11 mouse cellular contexts compared by ENCODE assay signal in genomic region chr19:4170723-4171392, GRCm38 (mm10). TPM values are rescaled to one million over a fixed set of nuclear protein-coding genes. Genes with fewer than 3 reads are reported as not detected.
DNase-seq lines count a peak whose midpoint lies in the region; ATAC-seq and TF ChIP-seq lines count a peak whose summit lies in the region.
"Had no signal": no experiment of that assay in that cellular context is flagged by ENCODE, and none has a peak within 500 bp of the region (broad histone marks: within the 10 kb centered on the region; RNA-seq: fewer than 3 reads in every experiment).

No protein-coding gene starts in this region.

- intact Hi-C loops in heart, postnatal 25 days (cut with DNase I): no loop called here

- TF ChIP-seq CTCF in heart, postnatal 0 days (IDR thresholded peaks at IDR 0.05; ENCODE audit: low read depth): no peak

- no peak overlapping the region; the same call in 1 of the 2 replicates for H3K4me3 ChIP-seq in heart, postnatal 0 days (ENCODE audit: low read depth, low read length)
- no peak overlapping the region for H3K4me3 ChIP-seq in midbrain, embryonic 10.5 days
- H3K4me3 ChIP-seq in midbrain, embryonic 16.5 days (ENCODE audit: low read depth, low read length): no peak overlapping the region
- no peak overlapping the region for H3K4me3 ChIP-seq in limb, embryonic 12.5 days (replicated peaks)

- H3K27ac ChIP-seq in heart, postnatal 0 days (ENCODE audit: low read depth): peak overlapping the region; percentile 92
- H3K27ac ChIP-seq in midbrain, embryonic 10.5 days (replicated peaks): peak overlapping the region; percentile 94
- no peak overlapping the region for H3K27ac ChIP-seq in midbrain, embryonic 16.5 days (ENCODE audit: low read length)
- no peak overlapping the region for H3K27ac ChIP-seq in limb, embryonic 12.5 days
- H3K27ac ChIP-seq: intestine, embryonic 15.5 days had no signal

- peak overlapping the region; percentile 68; the same call in 1 of the 2 replicates for H3K9ac ChIP-seq in heart, postnatal 0 days (replicated peaks; ENCODE audit: low read depth, low read length)
- H3K9ac ChIP-seq in midbrain, embryonic 16.5 days (ENCODE audit: low read depth, low read length): no peak overlapping the region
- H3K9ac ChIP-seq in limb, embryonic 12.5 days (replicated peaks): peak overlapping the region; percentile 6; the same call in 1 of the 2 replicates

- H3K9me3 ChIP-seq in heart, postnatal 0 days (replicated peaks; ENCODE audit: control insufficient read depth, low read length): no peaks in the 10 kb centered on the region
- H3K9me3 ChIP-seq in midbrain, embryonic 10.5 days (replicated peaks): no peaks in the 10 kb centered on the region
- H3K9me3 ChIP-seq in midbrain, embryonic 16.5 days (replicated peaks; ENCODE audit: control insufficient read depth, low read length, poor library complexity, severe bottlenecking): no peaks in the 10 kb centered on the region
- no peaks in the 10 kb centered on the region for H3K9me3 ChIP-seq in limb, embryonic 12.5 days
- H3K9me3 ChIP-seq: intestine, embryonic 15.5 days had no signal

- no peak for ATAC-seq in heart, postnatal 0 days (ENCODE audit: insufficient read depth, low read depth)
- no peak for ATAC-seq in midbrain, embryonic 16.5 days
- ATAC-seq in limb, embryonic 12.5 days (ENCODE audit: insufficient number of reproducible peaks, insufficient read depth, low FRiP score, low TSS enrichment, low read depth): no peak
- ATAC-seq: intestine, embryonic 15.5 days had no signal

- DNase-seq in cerebellum, adult 9-11 months: peak; percentile 50
- no peak for DNase-seq in cerebellum, postnatal 4 days (ENCODE audit: low spot score in 2 of 2)
- no peak for DNase-seq in heart, postnatal 0 days (ENCODE audit: low spot score)
- no peak for DNase-seq in heart, postnatal 25 days (ENCODE audit: low spot score)
- DNase-seq in midbrain, embryonic 10.5 days (ENCODE audit: low spot score): no peak
- DNase-seq in testis, postnatal 10 days (ENCODE audit: low spot score): no peak
- DNase-seq: retina, postnatal 1 day; thymus, postnatal 4 days had no signal

- no peak for TF ChIP-seq EP300 in heart, postnatal 0 days (IDR thresholded peaks at IDR 0.05; ENCODE audit: low read depth)

- H3K27me3 ChIP-seq in heart, postnatal 0 days (ENCODE audit: control insufficient read depth, insufficient read depth, low read length): no peaks in the 10 kb centered on the region
- H3K27me3 ChIP-seq in midbrain, embryonic 10.5 days (ENCODE audit: low read depth, poor library complexity, severe bottlenecking): peaks cover 21% of the 10 kb centered on the region
- H3K27me3 ChIP-seq in midbrain, embryonic 16.5 days (ENCODE audit: control insufficient read depth, insufficient read depth, low read depth, low read length): no peaks in the 10 kb centered on the region
- H3K27me3 ChIP-seq in limb, embryonic 12.5 days: peaks cover 6% of the 10 kb centered on the region; the same call in 1 of the 2 replicates
- H3K27me3 ChIP-seq: intestine, embryonic 15.5 days had no signal

- peak overlapping the region; percentile 38 for H3K4me2 ChIP-seq in heart, postnatal 0 days (ENCODE audit: low read depth, low read length)
- H3K4me2 ChIP-seq in midbrain, embryonic 16.5 days (ENCODE audit: low read length): no peak overlapping the region
- no peak overlapping the region for H3K4me2 ChIP-seq in limb, embryonic 12.5 days

- H3K36me3 ChIP-seq in heart, postnatal 0 days (replicated peaks; ENCODE audit: control insufficient read depth, insufficient read depth, low read length): 0 out of 2 replicates have a peak, but pooled peaks cover 3% of the 10 kb centered on the region
- no peaks in the 10 kb centered on the region for H3K36me3 ChIP-seq in midbrain, embryonic 10.5 days
- H3K36me3 ChIP-seq in midbrain, embryonic 16.5 days (ENCODE audit: control insufficient read depth, insufficient read depth, low read length): no peaks in the 10 kb centered on the region
- H3K36me3 ChIP-seq in limb, embryonic 12.5 days: no peaks in the 10 kb centered on the region
- H3K36me3 ChIP-seq: intestine, embryonic 15.5 days had no signal

- 89% methylated on average over 10 of the region's 10 CpGs for WGBS in heart, postnatal 0 days
- WGBS in midbrain, embryonic 10.5 days: 91% methylated on average over 10 of the region's 10 CpGs
- 90% methylated on average over 10 of the region's 10 CpGs for WGBS in midbrain, embryonic 16.5 days
- 83% methylated on average over 10 of the region's 10 CpGs for WGBS in limb, embryonic 12.5 days

- H3K4me1 ChIP-seq in heart, postnatal 0 days (ENCODE audit: control insufficient read depth, insufficient read depth): peaks cover 47% of the 10 kb centered on the region
- peaks cover 33% of the 10 kb centered on the region for H3K4me1 ChIP-seq in midbrain, embryonic 10.5 days
- peaks cover 15% of the 10 kb centered on the region for H3K4me1 ChIP-seq in midbrain, embryonic 16.5 days (ENCODE audit: control insufficient read depth, insufficient read depth, low read length)
- H3K4me1 ChIP-seq in limb, embryonic 12.5 days (replicated peaks): peaks cover 26% of the 10 kb centered on the region

RNA-seq across cellular contexts. Expression of gene Carns1, which starts 4.4 kb away (rescaled TPM):
- 40.3 and 119 TPM in 2 replicates for total RNA-seq in heart, postnatal 0 days (2014; rRNA removed; ENCODE audit: low replicate concordance)
- polyA plus RNA-seq in heart, postnatal 0 days (2015; fragmentation: Nextera tagmentation; extraction: Ambion mirVana): 20.6 and 23.8 TPM in 2 replicates
- total RNA-seq in heart, postnatal 25 days (2021): 10 to 100 TPM; 33.5 to 34.1 TPM
- polyA plus RNA-seq in midbrain, embryonic 10.5 days (2016; fragmentation: Nextera tagmentation; extraction: Ambion mirVana): 2.8 and 4.1 TPM in 2 replicates
- 5.2 and 6.7 TPM in 2 replicates for polyA plus RNA-seq in midbrain, embryonic 16.5 days (2015; fragmentation: Nextera tagmentation; extraction: Ambion mirVana)
- polyA plus RNA-seq in limb, embryonic 12.5 days (2016; fragmentation: Nextera tagmentation; extraction: Ambion mirVana): 2.3 and 3.1 TPM in 2 replicates

RNA-seq across cellular contexts. Expression of gene Rps6kb2, which starts 7.7 kb away (rescaled TPM):
- 34.2 and 62.0 TPM in 2 replicates for total RNA-seq in heart, postnatal 0 days (2014; rRNA removed; ENCODE audit: low replicate concordance)
- 32.9 and 35.2 TPM in 2 replicates for polyA plus RNA-seq in heart, postnatal 0 days (2015; fragmentation: Nextera tagmentation; extraction: Ambion mirVana)
- 10 to 100 TPM; 16.5 to 16.8 TPM for total RNA-seq in heart, postnatal 25 days (2021)
- polyA plus RNA-seq in midbrain, embryonic 10.5 days (2016; fragmentation: Nextera tagmentation; extraction: Ambion mirVana): 58.8 and 71.4 TPM in 2 replicates
- polyA plus RNA-seq in midbrain, embryonic 16.5 days (2015; fragmentation: Nextera tagmentation; extraction: Ambion mirVana): 52.7 and 58.0 TPM in 2 replicates
- polyA plus RNA-seq in limb, embryonic 12.5 days (2016; fragmentation: Nextera tagmentation; extraction: Ambion mirVana): 63.3 and 69.4 TPM in 2 replicates

RNA-seq across cellular contexts. Expression of gene Ptprcap, which starts 17.5 kb away (rescaled TPM):
- 13.5 TPM in 1 of 2 replicates, not detected in the other for total RNA-seq in heart, postnatal 0 days (2014; rRNA removed; ENCODE audit: low replicate concordance)
- 0.46 and 1.1 TPM in 2 replicates for polyA plus RNA-seq in heart, postnatal 0 days (2015; fragmentation: Nextera tagmentation; extraction: Ambion mirVana)
- 1 to 10 TPM in 1 of 2 experiments, under 1 TPM in 1; 0.94 to 1.5 TPM for total RNA-seq in heart, postnatal 25 days (2021)
- polyA plus RNA-seq in midbrain, embryonic 10.5 days (2016; fragmentation: Nextera tagmentation; extraction: Ambion mirVana): 0.67 TPM in 1 of 2 replicates, not detected in the other
- polyA plus RNA-seq in midbrain, embryonic 16.5 days (2015; fragmentation: Nextera tagmentation; extraction: Ambion mirVana): 0.28 TPM in 1 of 2 replicates, not detected in the other
- 1.3 and 1.4 TPM in 2 replicates for polyA plus RNA-seq in limb, embryonic 12.5 days (2016; fragmentation: Nextera tagmentation; extraction: Ambion mirVana)

RNA-seq across cellular contexts. Expression of gene Tbc1d10c, which starts 20.2 kb away (rescaled TPM):
- total RNA-seq in heart, postnatal 0 days (2014; rRNA removed; ENCODE audit: low replicate concordance): 5.2 TPM in 1 of 2 replicates, not detected in the other
- polyA plus RNA-seq in heart, postnatal 0 days (2015; fragmentation: Nextera tagmentation; extraction: Ambion mirVana): 2.7 and 4.4 TPM in 2 replicates
- total RNA-seq in heart, postnatal 25 days (2021): 1 to 10 TPM; 9.2 to 9.3 TPM
- 0.85 and 1.2 TPM in 2 replicates for polyA plus RNA-seq in midbrain, embryonic 10.5 days (2016; fragmentation: Nextera tagmentation; extraction: Ambion mirVana)
- 0.58 and 0.67 TPM in 2 replicates for polyA plus RNA-seq in midbrain, embryonic 16.5 days (2015; fragmentation: Nextera tagmentation; extraction: Ambion mirVana)
- 0.60 and 1.5 TPM in 2 replicates for polyA plus RNA-seq in limb, embryonic 12.5 days (2016; fragmentation: Nextera tagmentation; extraction: Ambion mirVana)

RNA-seq across cellular contexts. Expression of gene Ppp1ca, which starts 21.0 kb away (rescaled TPM):
- 808 and 961 TPM in 2 replicates for total RNA-seq in heart, postnatal 0 days (2014; rRNA removed; ENCODE audit: low replicate concordance)
- polyA plus RNA-seq in heart, postnatal 0 days (2015; fragmentation: Nextera tagmentation; extraction: Ambion mirVana): 738 and 763 TPM in 2 replicates
- 100 to 1,000 TPM; 337 TPM for total RNA-seq in heart, postnatal 25 days (2021)
- 1,003 and 1,059 TPM in 2 replicates for polyA plus RNA-seq in midbrain, embryonic 10.5 days (2016; fragmentation: Nextera tagmentation; extraction: Ambion mirVana)
- 520 and 542 TPM in 2 replicates for polyA plus RNA-seq in midbrain, embryonic 16.5 days (2015; fragmentation: Nextera tagmentation; extraction: Ambion mirVana)
- polyA plus RNA-seq in limb, embryonic 12.5 days (2016; fragmentation: Nextera tagmentation; extraction: Ambion mirVana): 834 and 845 TPM in 2 replicates

Comparison
In these comparisons a context has a peak if more than half of its experiments do, and no peak if none do; other contexts are left out.
1. H3K27ac ChIP-seq: peak in heart, postnatal 0 days (single experiment) and midbrain, embryonic 10.5 days (single experiment); none in midbrain, embryonic 16.5 days (single experiment) and limb, embryonic 12.5 days (single experiment).